Mouse (Mus musculus): Measurements from ENCODE around the gene Arhgap28.

The Arhgap28 gene

GRCm38 (mm10) chr17:67989716-67990115 is 14.2 kb downstream of the Arhgap28 start:
- DNase-seq, result no peak

DNA sequence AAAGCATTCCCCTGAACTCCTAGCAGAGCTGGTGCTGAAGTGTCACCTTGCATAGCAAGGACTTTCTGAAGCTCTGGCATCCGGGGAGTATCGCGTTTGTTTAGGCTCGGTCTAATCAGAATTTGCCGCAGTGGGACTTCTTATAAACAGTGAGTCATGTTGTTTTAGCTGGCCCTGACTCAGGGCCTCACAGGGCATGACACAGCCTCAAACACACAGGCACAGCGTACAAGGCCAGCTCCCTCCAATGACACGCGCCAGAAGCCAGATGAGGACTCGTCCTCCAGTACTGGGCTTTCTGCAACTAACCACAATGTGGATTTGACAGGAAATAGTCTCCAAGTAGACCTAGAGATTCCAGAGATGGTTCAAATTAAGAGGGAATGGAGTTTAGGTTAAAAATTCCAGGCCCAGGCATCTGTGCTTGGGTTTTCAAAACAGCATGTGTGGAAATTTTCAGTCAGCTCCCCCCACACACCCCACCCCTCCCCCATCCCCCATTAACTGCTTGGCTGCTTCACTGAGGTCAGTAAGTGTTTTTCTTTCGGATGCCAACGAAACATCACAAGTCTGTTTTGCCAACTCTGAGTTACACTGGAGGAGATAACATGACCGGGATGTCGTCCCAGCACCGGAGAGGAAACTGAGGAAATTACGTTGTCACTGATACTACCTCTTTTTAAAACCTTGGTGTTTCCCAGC is 14.8 kb downstream of the Arhgap28 start:
- no peak for DNase-seq

DNA sequence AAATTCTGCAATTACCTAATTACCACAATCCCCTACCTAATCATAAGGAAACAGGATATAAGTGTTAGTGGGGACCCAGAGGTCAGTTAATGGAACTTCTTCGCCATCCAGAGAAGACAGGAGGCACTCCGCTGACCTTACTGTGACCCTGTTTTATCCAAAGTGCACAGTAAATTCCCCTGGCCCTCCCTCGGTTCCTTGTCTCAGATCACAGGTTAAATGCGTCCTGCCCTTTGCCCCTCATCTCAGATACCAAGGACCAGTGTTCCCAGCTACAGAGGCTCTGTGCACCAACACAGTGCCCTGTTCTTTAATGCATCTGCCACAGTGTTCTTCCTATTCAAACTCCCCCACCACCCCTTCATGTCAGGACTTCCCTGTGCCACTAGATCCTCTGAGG is 18.4 kb downstream of the Arhgap28 start:
- no peak for DNase-seq

DNA sequence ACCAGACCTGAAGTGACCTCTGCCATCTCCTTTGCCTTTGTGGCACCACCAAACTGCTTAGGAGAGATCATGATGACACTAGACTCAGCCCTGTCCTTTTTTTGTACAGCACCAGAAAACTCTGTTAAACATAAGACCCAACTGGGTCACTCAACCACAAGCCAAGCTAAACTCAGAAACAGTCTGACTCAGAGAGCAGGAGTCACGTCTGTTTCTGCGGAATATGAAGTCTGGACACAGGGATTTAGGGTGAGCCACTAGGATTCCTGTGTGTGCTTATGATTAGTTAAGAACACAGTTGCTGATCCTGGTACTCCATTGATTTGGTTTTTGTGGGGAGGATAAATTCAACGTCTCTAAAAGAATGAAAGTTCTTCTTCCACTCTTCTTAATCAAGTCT is 23.3 kb downstream of the Arhgap28 start:
- no peak for DNase-seq

- DNase-seq, result no peak
Observed at GRCm38 (mm10) chr17:67979248-67979647, 24.7 kb downstream of the Arhgap28 start.

DNA sequence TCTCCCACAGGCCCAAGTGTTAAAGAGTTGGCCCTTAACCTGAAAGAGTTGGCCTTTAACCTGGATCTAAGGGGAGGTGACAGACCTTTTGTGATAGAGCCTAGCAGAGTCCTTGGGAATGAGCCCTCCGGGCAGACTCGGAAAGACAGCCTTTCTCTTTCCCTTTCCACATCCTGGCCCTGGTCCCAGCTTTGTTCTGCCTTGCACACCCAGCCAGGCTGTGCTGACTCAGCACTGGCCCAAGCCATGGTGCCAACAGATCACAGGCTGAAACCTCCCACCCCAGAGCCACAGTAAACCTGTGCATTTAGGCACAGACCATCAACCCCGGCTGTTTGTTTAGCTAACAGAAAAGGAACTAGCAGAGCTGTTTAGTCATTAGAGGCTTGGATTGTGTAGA is 25.1 kb downstream of the Arhgap28 start:
- no peak for DNase-seq

GRCm38 (mm10) chr17:67976465-67976864 is 27.5 kb downstream of the Arhgap28 start:
- DNase-seq, result no peak

GRCm38 (mm10) chr17:67976027-67976426 is 27.9 kb downstream of the Arhgap28 start:
- no peak for DNase-seq

DNA sequence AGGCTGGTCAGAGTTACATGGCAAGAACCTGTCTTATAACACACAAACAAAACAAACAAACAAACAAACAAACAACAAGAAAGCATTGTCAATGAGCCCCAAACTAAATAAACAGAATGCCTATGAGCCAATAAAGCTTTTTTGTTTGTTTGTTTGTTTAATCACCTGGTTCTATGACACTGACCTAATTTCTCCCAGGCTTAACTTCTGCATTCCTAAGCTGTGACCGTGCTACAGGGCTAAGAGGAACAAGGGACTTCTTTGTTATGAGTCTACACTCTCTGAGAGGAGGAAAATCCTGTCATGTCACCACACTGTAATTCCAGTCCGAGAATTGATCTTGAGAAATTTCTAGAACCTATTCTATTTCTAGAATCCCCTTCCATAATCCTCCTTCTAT is 29.2 kb downstream of the Arhgap28 start:
- DNase-seq, result no peak

DNA sequence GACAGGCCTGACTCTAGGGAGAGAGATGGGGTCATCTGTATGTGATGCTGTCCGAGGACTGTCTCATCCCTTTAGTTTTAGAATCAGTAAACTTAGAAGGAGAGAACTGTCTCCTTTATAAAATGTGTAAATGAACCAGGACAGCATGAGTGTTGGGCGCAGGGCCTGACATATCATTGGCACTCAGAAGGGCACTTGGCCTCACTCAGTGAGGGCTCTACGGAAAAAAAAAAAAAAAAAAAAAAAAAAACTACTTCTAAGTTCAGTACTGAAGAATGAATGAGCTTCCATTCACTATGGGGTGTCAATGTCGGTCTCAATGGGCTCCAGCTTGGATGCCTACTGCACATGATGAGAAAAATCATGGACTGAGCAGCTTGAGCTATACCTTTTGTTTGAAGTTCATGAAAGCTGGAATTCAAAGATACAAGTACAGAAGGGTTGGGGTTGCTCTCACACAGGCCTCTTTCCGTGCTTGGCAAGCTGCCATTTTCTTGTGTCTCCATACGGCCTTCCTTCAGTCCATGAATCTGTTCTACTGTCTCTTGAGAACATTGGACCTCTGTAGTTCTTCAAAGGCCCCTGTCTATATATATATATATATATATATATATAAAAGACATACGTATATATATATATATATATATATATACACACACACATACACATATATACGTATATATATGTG is 36.9 kb downstream of the Arhgap28 start:
- DNase-seq, result no peak

DNA sequence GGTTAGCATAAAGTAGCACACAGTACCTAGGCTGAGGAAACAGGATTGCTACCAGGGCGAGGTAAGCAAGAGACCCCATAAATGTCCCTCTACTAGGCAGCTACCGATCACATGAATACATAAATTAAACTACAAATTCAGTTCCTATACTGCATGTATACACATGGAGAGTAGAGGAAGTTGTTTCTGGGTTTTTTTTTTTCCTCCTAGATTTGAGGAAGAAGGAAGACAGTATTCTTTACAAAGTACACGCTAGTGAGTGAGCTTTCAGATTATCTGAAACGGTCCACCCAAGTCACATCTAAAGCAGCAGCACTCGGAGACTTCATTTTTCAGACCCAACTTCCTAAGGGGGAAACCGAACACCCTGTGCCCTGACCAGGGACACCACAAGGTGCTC is 41.1 kb downstream of the Arhgap28 start:
- DNase-seq, result no peak

- DNase-seq, result no peak
Observed at GRCm38 (mm10) chr17:67962020-67962419, 41.9 kb downstream of the Arhgap28 start.

GRCm38 (mm10) chr17:67958909-67959308 is 45.0 kb downstream of the Arhgap28 start:
- DNase-seq, result no peak

DNA sequence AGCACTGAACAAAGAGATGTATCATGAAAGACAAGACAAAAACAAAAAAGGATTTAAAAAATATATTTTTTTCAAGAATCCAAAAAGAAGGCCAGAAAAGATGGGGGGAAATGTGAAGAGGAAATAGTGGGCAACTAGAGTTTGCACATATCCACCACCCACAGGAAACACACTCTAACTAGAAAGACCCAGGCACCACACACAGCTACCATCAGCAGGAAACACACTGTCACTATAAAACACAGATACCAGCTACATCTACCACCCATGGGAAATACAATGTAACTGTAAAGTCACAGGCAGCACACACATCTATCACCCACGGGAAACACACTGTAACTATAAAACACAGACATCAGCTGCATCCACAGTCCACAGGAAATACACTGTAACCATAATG is 46.3 kb downstream of the Arhgap28 start:
- DNase-seq, result no peak

GRCm38 (mm10) chr17:67955876-67956690 is 47.8 kb downstream of the Arhgap28 start:
- no peak for DNase-seq

- DNase-seq, result no peak
Observed at GRCm38 (mm10) chr17:67954961-67955360, 49.0 kb downstream of the Arhgap28 start.

GRCm38 (mm10) chr17:67950523-67951213 is 53.3 kb downstream of the Arhgap28 start:
- no peak for DNase-seq

GRCm38 (mm10) chr17:67948601-67949000 is 55.3 kb downstream of the Arhgap28 start:
- no peak for DNase-seq

DNA sequence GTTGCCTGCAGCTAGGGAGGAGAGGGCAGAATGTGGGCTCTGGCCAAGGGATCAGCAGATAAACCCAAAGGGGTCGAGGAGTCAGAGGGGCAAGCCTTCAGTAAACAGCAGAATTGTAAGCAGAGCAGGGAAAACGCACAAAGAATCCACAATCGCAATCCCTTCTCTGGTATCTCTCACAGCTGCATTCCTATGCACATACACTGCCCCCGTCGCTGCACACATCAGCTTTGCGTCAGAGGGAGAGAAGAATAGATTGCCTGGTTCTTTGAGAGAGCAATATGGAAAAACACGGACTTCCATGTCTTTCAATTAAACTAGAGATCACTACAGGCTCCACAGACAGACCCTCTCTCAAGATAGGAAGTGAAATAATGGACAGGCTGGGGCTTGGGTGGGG is 58.5 kb downstream of the Arhgap28 start:
- no peak for DNase-seq

GRCm38 (mm10) chr17:67944256-67944655 is 59.7 kb downstream of the Arhgap28 start:
- no peak for DNase-seq

DNA sequence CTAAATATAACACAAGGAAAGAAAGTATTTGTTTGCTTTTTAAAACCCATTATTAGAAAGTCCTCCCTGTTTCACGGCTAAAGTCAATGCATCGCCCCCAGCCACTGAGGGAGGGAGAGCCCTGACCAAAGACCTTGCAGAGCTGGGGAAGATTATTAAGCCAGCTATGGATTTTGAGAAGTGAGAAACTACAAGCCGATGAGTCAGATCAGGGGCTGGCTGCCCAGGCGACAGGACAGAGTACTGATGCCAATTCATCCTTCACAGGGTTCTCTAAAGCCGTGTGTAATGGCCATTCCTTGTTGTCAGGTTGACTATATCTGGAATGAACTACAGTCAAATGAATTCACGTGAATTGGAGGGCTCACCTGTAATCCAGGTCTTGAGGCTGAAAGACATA is 62.9 kb downstream of the Arhgap28 start:
- no peak for DNase-seq

DNA sequence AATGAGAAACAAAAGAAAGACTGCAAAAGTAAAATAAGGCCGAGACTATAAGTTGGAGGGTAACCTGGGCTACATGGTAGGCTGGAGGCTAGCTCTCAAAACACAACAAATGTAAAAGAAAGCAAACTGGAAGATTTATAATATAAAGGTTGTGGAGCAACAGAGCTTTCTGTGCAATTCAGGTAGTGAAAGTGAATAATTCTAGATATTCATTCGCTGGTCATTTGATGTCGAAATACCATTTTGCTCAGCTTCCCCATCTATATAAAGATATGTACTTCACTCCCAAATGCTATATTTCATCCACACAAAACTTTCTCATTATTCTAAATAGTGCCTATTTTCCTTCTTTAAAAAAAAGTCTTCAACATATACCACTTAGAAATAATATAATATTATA is 66.9 kb downstream of the Arhgap28 start:
- DNase-seq, result no peak

DNA sequence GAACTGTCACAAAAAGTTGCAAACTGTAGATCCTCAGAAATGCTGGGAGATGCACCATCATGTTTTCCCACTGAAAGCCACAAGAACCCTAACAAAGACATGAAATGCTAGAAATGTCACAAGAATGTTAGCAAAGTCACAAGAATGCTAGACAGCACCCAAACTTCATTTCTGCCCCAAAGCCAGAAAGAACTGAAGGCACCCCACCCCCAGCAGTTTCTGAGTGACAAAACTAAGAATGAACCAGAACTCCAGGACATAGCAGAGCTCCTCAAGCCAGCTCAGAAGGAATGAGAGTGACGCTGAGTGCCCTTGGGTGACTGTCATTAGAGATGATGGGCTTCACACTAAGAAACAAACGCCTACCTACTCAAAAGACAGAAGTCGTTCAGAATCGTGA is 68.4 kb downstream of the Arhgap28 start:
- no peak for DNase-seq
